Mouse (Mus musculus) lung, embryonic 15.5 days (tissue): Measurements from ENCODE around the gene Gtpbp8. TPM values are rescaled to one million over a fixed set of nuclear protein-coding genes. Genes with fewer than 3 reads are reported as not detected.

ENCODE experiments used
- ATAC-seq: fragments of 200-750 bp; cut with Nextera tagmentation; 2 replicates; pipeline ENCODE4 v1.8.0; 2017; ENCODE audit warnings: moderate number of reproducible peaks, borderline replicate concordance; ENCODE audit not compliant: low FRiP score, low TSS enrichment; ENCODE audit errors: extremely low read depth
- H3K27ac ChIP-seq: fragments of 300-500 bp; sonication (generic); 2 replicates; pipeline ENCODE4 v1.5.1; 2015; ENCODE audit warnings: moderate library complexity, mild to moderate bottlenecking, inconsistent platforms
- H3K27me3 ChIP-seq: fragments of 300-500 bp; sonication (generic); 2 replicates; pipeline ENCODE4 v1.6.1; 2015; ENCODE audit warnings: inconsistent platforms
- H3K36me3 ChIP-seq: fragments of 300-500 bp; sonication (generic); 2 replicates; pipeline ENCODE4 v1.6.1; 2015; ENCODE audit warnings: inconsistent platforms
- H3K4me1 ChIP-seq: fragments of 300-500 bp; sonication (generic); 2 replicates; pipeline ENCODE4 v1.6.1; 2015; ENCODE audit warnings: inconsistent platforms
- H3K4me2 ChIP-seq: fragments of 300-500 bp; sonication (generic); 2 replicates; pipeline ENCODE4 v1.6.1; 2015; ENCODE audit warnings: inconsistent platforms, mild to moderate bottlenecking, moderate library complexity
- H3K4me3 ChIP-seq: fragments of 300-500 bp; sonication (generic); 2 replicates; pipeline ENCODE4 v1.5.1; 2015; ENCODE audit warnings: mild to moderate bottlenecking, inconsistent platforms
- H3K9ac ChIP-seq: fragments of 300-500 bp; sonication (generic); 2 replicates; pipeline ENCODE4 v1.6.1; 2015; ENCODE audit warnings: inconsistent platforms
- H3K9me3 ChIP-seq: fragments of 300-500 bp; sonication (generic); 2 replicates; pipeline ENCODE4 v1.6.1; 2016; ENCODE audit warnings: inconsistent platforms
- WGBS: fragments of 180-500 bp; shearing (Covaris S2); methylation state at CpG from one replicate; pipeline ENCODE4 v1.1.7; 2015; 5-methylcytosine and 5-hydroxymethylcytosine counted together
- polyA plus RNA-seq: library from polyadenylated mRNA; unstranded; fragments of >200 nt; fragmentation: Nextera tagmentation; extraction: Ambion mirVana; gene quantifications from 2 replicates; pipeline ENCODE4 v1.2.1, GENCODE M21; 2015

The Gtpbp8 gene
- polyA plus RNA-seq, 1 experiment from 2014 or later: 31.3 TPM

GRCm38 (mm10) chr16:44724083-44724787 is 21.9 kb downstream of the Gtpbp8 start, which contains the start of gene Nepro:
Gene Nepro, plus strand, starts transcription at chr16:44724301.
- ATAC-seq: peak; percentile 96
- peak within 1 kb of the TSS; percentile 70 for H3K4me2 ChIP-seq
- H3K9ac ChIP-seq: peak within 1 kb of the TSS; percentile 87
- H3K9me3 ChIP-seq: no peaks in the 10 kb centered on the region
- peak within 1 kb of the TSS; percentile 90 for H3K4me3 ChIP-seq
- H3K4me1 ChIP-seq: peaks cover 29% of the 10 kb centered on the region
- 1% methylated on average over 57 of the region's 64 CpGs for WGBS
- H3K27ac ChIP-seq: peak within 1 kb of the TSS; percentile 95
- H3K27me3 ChIP-seq: no peaks in the 10 kb centered on the region
- H3K36me3 ChIP-seq: peaks cover 11% of the 10 kb centered on the region

- no peak for ATAC-seq
- H3K27ac ChIP-seq: peak overlapping the region; percentile 74
- no peaks in the 10 kb centered on the region for H3K27me3 ChIP-seq
- 40% methylated on average over 2 of the region's 2 CpGs for WGBS
- peaks cover 29% of the 10 kb centered on the region for H3K4me1 ChIP-seq
- H3K4me2 ChIP-seq: no peak overlapping the region
- H3K9ac ChIP-seq: no peak overlapping the region
- H3K36me3 ChIP-seq: peaks cover 4% of the 10 kb centered on the region; the same call in 1 of the 2 replicates
- H3K9me3 ChIP-seq: no peaks in the 10 kb centered on the region
- no peak overlapping the region for H3K4me3 ChIP-seq
Observed at GRCm38 (mm10) chr16:44722666-44723065, 23.5 kb downstream of the Gtpbp8 start.

- H3K4me1 ChIP-seq: peaks cover 28% of the 10 kb centered on the region
- WGBS: 78% methylated on average over 3 of the region's 3 CpGs
- H3K9me3 ChIP-seq: no peaks in the 10 kb centered on the region
- no peak overlapping the region for H3K9ac ChIP-seq
- H3K27me3 ChIP-seq: no peaks in the 10 kb centered on the region
- ATAC-seq: no peak
- H3K4me2 ChIP-seq: no peak overlapping the region
- H3K4me3 ChIP-seq: no peak overlapping the region
- peak overlapping the region; percentile 81; the same call in 1 of the 2 replicates for H3K27ac ChIP-seq
- H3K36me3 ChIP-seq: no peaks in the 10 kb centered on the region
Observed at GRCm38 (mm10) chr16:44720518-44720917, 25.6 kb downstream of the Gtpbp8 start.

- no peaks in the 10 kb centered on the region for H3K36me3 ChIP-seq
- H3K4me2 ChIP-seq: no peak overlapping the region
- peak overlapping the region; percentile 81 for H3K27ac ChIP-seq
- WGBS: 42% methylated on average over 7 of the region's 7 CpGs
- H3K9me3 ChIP-seq: no peaks in the 10 kb centered on the region
- H3K27me3 ChIP-seq: no peaks in the 10 kb centered on the region
- peak; percentile 67 for ATAC-seq
- H3K4me1 ChIP-seq: peaks cover 24% of the 10 kb centered on the region
- H3K4me3 ChIP-seq: no peak overlapping the region
- H3K9ac ChIP-seq: no peak overlapping the region
Observed at GRCm38 (mm10) chr16:44719349-44719748, 26.8 kb downstream of the Gtpbp8 start.

GRCm38 (mm10) chr16:44717838-44718237 is 28.3 kb downstream of the Gtpbp8 start:
- no peaks in the 10 kb centered on the region for H3K9me3 ChIP-seq
- 78% methylated on average over 2 of the region's 2 CpGs for WGBS
- no peak for ATAC-seq

GRCm38 (mm10) chr16:44717141-44717634 is 29.0 kb downstream of the Gtpbp8 start:
- no peak for ATAC-seq
- no peak overlapping the region for H3K4me3 ChIP-seq
- WGBS: 62% methylated on average over 2 of the region's 2 CpGs
- H3K27ac ChIP-seq: no peak overlapping the region
- no peak overlapping the region for H3K4me2 ChIP-seq
- no peaks in the 10 kb centered on the region for H3K27me3 ChIP-seq
- H3K36me3 ChIP-seq: no peaks in the 10 kb centered on the region
- H3K9me3 ChIP-seq: no peaks in the 10 kb centered on the region
- H3K4me1 ChIP-seq: peaks cover 8% of the 10 kb centered on the region; the same call in 1 of the 2 replicates
- no peak overlapping the region for H3K9ac ChIP-seq

More at GRCm38 (mm10) chr16:44717838-44718237, 28.3 kb downstream of the Gtpbp8 start:
- no peak overlapping the region for H3K9ac ChIP-seq
- H3K4me3 ChIP-seq: no peak overlapping the region
- no peak overlapping the region for H3K27ac ChIP-seq
- H3K36me3 ChIP-seq: no peaks in the 10 kb centered on the region
- no peak overlapping the region for H3K4me2 ChIP-seq
- peaks cover 14% of the 10 kb centered on the region for H3K4me1 ChIP-seq
- H3K27me3 ChIP-seq: no peaks in the 10 kb centered on the region

- Histone ChIP-seq H3K27me3 (no peaks in the 10 kb centered on the region), H3K27ac (peak overlapping the region; percentile 20; the same call in 1 of the 2 replicates), H3K36me3 (no peaks in the 10 kb centered on the region), H3K4me1 (peaks cover 8% of the 10 kb centered on the region; the same call in 1 of the 2 replicates), H3K9me3 (no peaks in the 10 kb centered on the region), H3K9ac (no peak overlapping the region), H3K4me3 (no peak overlapping the region), H3K4me2 (no peak overlapping the region)
- no peak for ATAC-seq
- 30% methylated on average over 10 of the region's 10 CpGs for WGBS
Observed at GRCm38 (mm10) chr16:44716305-44717140, 29.6 kb downstream of the Gtpbp8 start.

GRCm38 (mm10) chr16:44703458-44703857 is 42.7 kb downstream of the Gtpbp8 start:
- Histone ChIP-seq H3K4me2 (no peak overlapping the region), H3K36me3 (no peaks in the 10 kb centered on the region), H3K4me3 (no peak overlapping the region), H3K9me3 (no peaks in the 10 kb centered on the region), H3K9ac (no peak overlapping the region), H3K27me3 (no peaks in the 10 kb centered on the region), H3K27ac (peak overlapping the region; percentile 52), H3K4me1 (peaks cover 11% of the 10 kb centered on the region; the same call in 1 of the 2 replicates)
- 0 out of 2 replicates have a peak, but pooled peaks have one; percentile 39 for ATAC-seq
- WGBS: 33% methylated on average over 4 of the region's 4 CpGs

- no peak for ATAC-seq
- Histone ChIP-seq H3K9ac (no peak overlapping the region), H3K36me3 (no peaks in the 10 kb centered on the region), H3K27me3 (no peaks in the 10 kb centered on the region), H3K27ac (no peak overlapping the region), H3K4me1 (peaks cover 20% of the 10 kb centered on the region), H3K4me3 (no peak overlapping the region), H3K9me3 (no peaks in the 10 kb centered on the region), H3K4me2 (no peak overlapping the region)
- whole genome bisulfite sequencing: 61% methylated on average over 5 of the region's 5 CpGs
Observed at GRCm38 (mm10) chr16:44702272-44702671, 43.9 kb downstream of the Gtpbp8 start.

GRCm38 (mm10) chr16:44701155-44701554 is 45.0 kb downstream of the Gtpbp8 start:
- Histone ChIP-seq H3K27ac (no peak overlapping the region), H3K36me3 (no peaks in the 10 kb centered on the region), H3K4me3 (no peak overlapping the region), H3K9ac (no peak overlapping the region), H3K4me1 (peaks cover 26% of the 10 kb centered on the region), H3K9me3 (no peaks in the 10 kb centered on the region), H3K27me3 (no peaks in the 10 kb centered on the region), H3K4me2 (no peak overlapping the region)
- 93% methylated on average over 3 of the region's 3 CpGs for WGBS
- no peak for ATAC-seq

- Histone ChIP-seq H3K4me1 (peaks cover 15% of the 10 kb centered on the region), H3K9me3 (no peaks in the 10 kb centered on the region), H3K36me3 (no peaks in the 10 kb centered on the region), H3K27ac (peak overlapping the region; percentile 91), H3K4me3 (no peak overlapping the region), H3K9ac (no peak overlapping the region), H3K4me2 (no peak overlapping the region), H3K27me3 (no peaks in the 10 kb centered on the region)
- 68% methylated on average over 5 of the region's 5 CpGs for WGBS
- no peak for ATAC-seq
Observed at GRCm38 (mm10) chr16:44697473-44698205, 48.5 kb downstream of the Gtpbp8 start.
